ENCODE assay signal across 9 mouse cellular contexts in the genomic region with DNA sequence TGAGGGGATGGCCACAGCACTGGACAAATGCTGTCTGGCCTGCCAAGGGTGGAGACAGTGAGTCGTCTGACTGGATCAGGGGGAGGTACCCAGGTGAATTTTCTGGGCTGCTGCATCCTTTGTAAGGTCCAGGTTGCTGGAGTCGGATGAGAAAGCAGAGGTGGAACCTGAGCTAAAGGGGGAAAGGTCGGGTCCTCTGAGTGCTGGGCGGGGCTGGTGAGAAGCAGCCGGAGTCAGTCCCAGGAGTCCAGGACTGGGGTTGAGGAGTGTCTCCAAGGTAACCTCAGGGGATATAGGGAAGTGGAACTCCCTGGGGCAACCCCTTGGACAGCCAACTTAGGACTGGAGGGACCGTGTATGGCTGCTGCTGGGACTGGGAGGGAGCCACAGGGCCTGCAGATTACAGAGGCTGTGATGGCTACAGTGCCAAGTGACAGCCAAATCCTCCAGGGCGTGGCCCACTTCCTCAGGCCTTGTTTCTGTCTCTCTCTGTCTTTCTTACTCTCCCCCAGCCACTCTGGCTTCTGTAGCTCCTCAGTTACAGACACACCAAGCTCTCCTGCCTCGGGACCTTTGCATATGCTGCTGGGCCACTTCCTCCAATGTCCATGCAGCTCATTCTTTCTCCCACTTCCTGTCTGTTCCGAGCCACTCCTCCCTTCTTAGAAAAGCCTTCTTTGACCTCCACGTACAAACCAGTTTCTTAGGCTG. TPM values are rescaled to one million over a fixed set of nuclear protein-coding genes. Genes with fewer than 3 reads are reported as not detected.
DNase-seq lines count a peak whose midpoint lies in the region; TF ChIP-seq lines count a peak whose summit lies in the region.
"Had no signal": no experiment of that assay in that cellular context is flagged by ENCODE, and none has a peak within 500 bp of the region (broad histone marks: within the 10 kb centered on the region; RNA-seq: fewer than 3 reads in every experiment).

No protein-coding gene starts in this region.

- TF ChIP-seq CTCF in CH12.LX (conservative IDR thresholded peaks at IDR 0.05 in 1 of 2, IDR thresholded peaks at IDR 0.05 in 1 of 2; ENCODE audit: low read depth in 2 of 2, low read length in 2 of 2) = no peak
- no peak; the same call in 1 of the 2 replicates for TF ChIP-seq CTCF in bone marrow macrophage, adult 2 months (IDR thresholded peaks at IDR 0.05; ENCODE audit: low read depth, low read length)

- TF ChIP-seq RAD21 in CH12.LX (IDR thresholded peaks at IDR 0.05; ENCODE audit: low read depth, low read length) = peak; percentile 6; the same call in 1 of the 2 replicates

- H3K79me2 ChIP-seq in CH12.LX (replicated peaks; ENCODE audit: control insufficient read depth, extremely low read depth, insufficient read depth, poor library complexity, severe bottlenecking) (no peaks in the 10 kb centered on the region), macrophage (ENCODE audit: inconsistent target) (peaks cover 37% of the 10 kb centered on the region)

- H3K27ac ChIP-seq in CH12.LX (ENCODE audit: insufficient read depth, low read depth) (peak overlapping the region; percentile 84), macrophage (peak overlapping the region; percentile 78)
- peak overlapping the region; percentile 89 for H3K27ac ChIP-seq in bone marrow macrophage, adult 2 months (ENCODE audit: insufficient read depth, low read depth, low read length)
- H3K27ac ChIP-seq: hindbrain, embryonic 15.5 days had no signal

- peak overlapping the region in 1 of 3 experiments; percentile 1 for H3K4me3 ChIP-seq in CH12.LX (replicated peaks in 1 of 3; ENCODE audit: low read depth in 2 of 3, low read length in 2 of 3, poor library complexity in 1 of 3)
- H3K4me3 ChIP-seq in bone marrow macrophage, adult 2 months (ENCODE audit: insufficient read depth, low read length) = no peak overlapping the region
- no peak overlapping the region for H3K4me3 ChIP-seq in macrophage (ENCODE audit: inconsistent target)
- H3K4me3 ChIP-seq: hindbrain, embryonic 15.5 days had no signal

- dilution Hi-C loops in CH12.LX (cut with MboI; ENCODE audit: extremely low pct_ligation_motif_present, extremely low pct_unique_long_range_greater_than_20kb, low sequenced_read_pairs) = no loop called here

- H3K4me1 ChIP-seq in CH12.LX (ENCODE audit: control insufficient read depth in 1 of 2, insufficient read depth in 2 of 2) = peaks cover 30 to 59% of the 10 kb centered on the region in 2 experiments
- peaks cover 55% of the 10 kb centered on the region for H3K4me1 ChIP-seq in bone marrow macrophage, adult 2 months (ENCODE audit: control insufficient read depth, insufficient read depth, low read length)
- H3K4me1 ChIP-seq: hindbrain, embryonic 15.5 days had no signal

- peak overlapping the region; percentile 34; the same call in 1 of the 2 replicates for H3K4me2 ChIP-seq in CH12.LX (ENCODE audit: insufficient read depth, low read depth, poor library complexity, severe bottlenecking)
- H3K4me2 ChIP-seq: hindbrain, embryonic 15.5 days had no signal

- TF ChIP-seq EP300 in CH12.LX (IDR thresholded peaks at IDR 0.05; ENCODE audit: low read length) = peak; percentile 57

- H3K36me3 ChIP-seq in CH12.LX (replicated peaks in 1 of 2; ENCODE audit: control insufficient read depth in 1 of 2, insufficient read depth in 1 of 2, low read length in 1 of 2) = peaks cover 0 to 20% of the 10 kb centered on the region in 2 experiments
- H3K36me3 ChIP-seq in macrophage (ENCODE audit: inconsistent target) = peaks cover 40% of the 10 kb centered on the region
- H3K36me3 ChIP-seq: hindbrain, embryonic 15.5 days had no signal

- DNase-seq in kidney, postnatal 10 days = peak; percentile 62
- DNase-seq in kidney, adult 9 months = no peak
- DNase-seq in CH12.LX (ENCODE audit: extremely low read depth) (peak; percentile 75), MN1 (ENCODE audit: low spot score) (no peak)
- DNase-seq in layer of hippocampus, postnatal 14 days (ENCODE audit: low spot score in 2 of 2) = no peak

- no peaks in the 10 kb centered on the region for H3K27me3 ChIP-seq in CH12.LX (replicated peaks)
- H3K27me3 ChIP-seq: hindbrain, embryonic 15.5 days; Patski had no signal

- no peaks in the 10 kb centered on the region for H3K9me3 ChIP-seq in CH12.LX (replicated peaks; ENCODE audit: low read length)
- H3K9me3 ChIP-seq: hindbrain, embryonic 15.5 days had no signal

- in situ Hi-C loops in CH12.LX (cut with MboI; ENCODE audit: low pct_ligation_motif_present, low pct_unique_long_range_greater_than_20kb, low sequenced_read_pairs) = no loop called here

- 39% methylated on average over 9 of the region's 10 CpGs for WGBS in macrophage (ENCODE audit: missing documents)

- peak overlapping the region; percentile 2; the same call in 1 of the 2 replicates for H3K9ac ChIP-seq in CH12.LX (ENCODE audit: insufficient read depth, low read depth)
- H3K9ac ChIP-seq: hindbrain, embryonic 15.5 days had no signal

- peak; percentile 45; the same call in 1 of the 2 replicates for TF ChIP-seq POLR2A in CH12.LX (IDR thresholded peaks at IDR 0.05; ENCODE audit: low read depth, low read length)
- no peak for TF ChIP-seq POLR2A in bone marrow macrophage, adult 2 months (IDR thresholded peaks at IDR 0.05; ENCODE audit: borderline replicate concordance, low read depth, low read length)

TF ChIP-seq in CH12.LX, 34 proteins besides CTCF, POLR2A, EP300 and RAD21 (continues in another document):
- TF ChIP-seq HCFC1 (IDR thresholded peaks at IDR 0.05; ENCODE audit: low read depth, low read length) (no peak), ELF1 (IDR thresholded peaks at IDR 0.05; ENCODE audit: low read depth, low read length) (peak; percentile 61), ZMIZ1 (IDR thresholded peaks at IDR 0.05; ENCODE audit: low read depth, low read length) (0 out of 2 replicates have a peak, but pooled peaks have one; percentile 29), MEF2A (IDR thresholded peaks at IDR 0.05; ENCODE audit: borderline replicate concordance, low read depth, low read length) (peak; percentile 62; the same call in 1 of the 2 replicates), TBP (conservative IDR thresholded peaks at IDR 0.05; ENCODE audit: low read depth, low read length) (0 out of 2 replicates have a peak, but pooled peaks have one; percentile 38)

RNA-seq across cellular contexts. Expression of gene Aldh3b1, which starts 6.8 kb away (rescaled TPM):
- total RNA-seq in CH12.LX (2012; rRNA removed) (5.7 and 8.1 TPM in 2 replicates), CH12.LX (2014; rRNA removed) (3.7 and 5.9 TPM in 2 replicates)
- polyA plus RNA-seq in CH12.LX (2012; ENCODE audit: insufficient read length, low read depth) (7.4 and 8.1 TPM in 2 replicates), macrophage (2018) (57.7 to 77.8 TPM (median 67.9 TPM) in 3 replicates)
- 83.9 and 85.6 TPM in 2 replicates for polyA plus RNA-seq in bone marrow macrophage, adult 2 months (2012; ENCODE audit: insufficient read depth, insufficient read length, missing spikeins)
- 10 to 100 TPM in 22 of 26 experiments, 1 to 10 TPM in 4; 6.7 to 54.0 (median 33.8) TPM for total RNA-seq in macrophage (2018; cell fraction: chromatin; rRNA removed)
- 10 to 100 TPM; 53.2 to 92.7 (median 74.8) TPM for total RNA-seq in macrophage (2018; cell fraction: cytosol; rRNA removed)
- total RNA-seq in macrophage (2018; cell fraction: nucleus; rRNA removed) = 10 to 100 TPM; 15.3 to 80.6 (median 43.0) TPM
- 1 to 10 TPM; 2.8 TPM for total RNA-seq in layer of hippocampus, postnatal 14 days (2021)

RNA-seq across cellular contexts. Expression of gene Ndufs8, which starts 10.2 kb away (rescaled TPM):
- total RNA-seq in CH12.LX (2012; rRNA removed) = 216 TPM in 2 replicates
- 196 and 248 TPM in 2 replicates for total RNA-seq in CH12.LX (2014; rRNA removed)
- 182 and 195 TPM in 2 replicates for polyA plus RNA-seq in CH12.LX (2012; ENCODE audit: insufficient read length, low read depth)
- polyA plus RNA-seq in bone marrow macrophage, adult 2 months (2012; ENCODE audit: insufficient read depth, insufficient read length, missing spikeins) = 80.5 and 85.1 TPM in 2 replicates
- 10 to 100 TPM in 13 of 26 experiments, 1 to 10 TPM in 13; 3.0 to 21.4 (median 9.9) TPM for total RNA-seq in macrophage (2018; cell fraction: chromatin; rRNA removed)
- total RNA-seq in macrophage (2018; cell fraction: cytosol; rRNA removed) = 10 to 100 TPM; 59.2 to 98.0 (median 81.8) TPM
- 10 to 100 TPM in 22 of 26 experiments, 1 to 10 TPM in 4; 7.7 to 35.0 (median 19.8) TPM for total RNA-seq in macrophage (2018; cell fraction: nucleus; rRNA removed)
- polyA plus RNA-seq in macrophage (2018) = 65.9 to 103 TPM (median 95.7 TPM) in 3 replicates
- total RNA-seq in layer of hippocampus, postnatal 14 days (2021) = 100 to 1,000 TPM; 130 TPM

RNA-seq across cellular contexts. Expression of gene Unc93b1, which starts 12.2 kb away (rescaled TPM):
- total RNA-seq in CH12.LX (2012; rRNA removed) (77.9 and 84.7 TPM in 2 replicates), CH12.LX (2014; rRNA removed) (72.7 and 82.3 TPM in 2 replicates)
- polyA plus RNA-seq in CH12.LX (2012; ENCODE audit: insufficient read length, low read depth) (105 and 117 TPM in 2 replicates), macrophage (2018) (421 to 814 TPM (median 651 TPM) in 3 replicates)
- 1,272 and 1,428 TPM in 2 replicates for polyA plus RNA-seq in bone marrow macrophage, adult 2 months (2012; ENCODE audit: insufficient read depth, insufficient read length, missing spikeins)
- 1,000 to 10,000 TPM in 8 of 26 experiments, 100 to 1,000 TPM in 18; 216 to 1,289 (median 786) TPM for total RNA-seq in macrophage (2018; cell fraction: chromatin; rRNA removed)
- total RNA-seq in macrophage (2018; cell fraction: cytosol; rRNA removed) = 1,000 to 10,000 TPM in 1 of 26 experiments, 100 to 1,000 TPM in 25; 460 to 1,074 (median 715) TPM
- 1,000 to 10,000 TPM in 15 of 26 experiments, 100 to 1,000 TPM in 11; 504 to 1,525 (median 1,073) TPM for total RNA-seq in macrophage (2018; cell fraction: nucleus; rRNA removed)
- total RNA-seq in layer of hippocampus, postnatal 14 days (2021) = 10 to 100 TPM; 17.1 to 18.1 TPM
- polyA plus RNA-seq: Patski had no signal

RNA-seq across cellular contexts. Expression of gene Tcirg1, which starts 15.9 kb away (rescaled TPM):
- 46.6 and 53.2 TPM in 2 replicates for total RNA-seq in CH12.LX (2012; rRNA removed)
- total RNA-seq in CH12.LX (2014; rRNA removed) = 48.5 and 51.6 TPM in 2 replicates
- polyA plus RNA-seq in CH12.LX (2012; ENCODE audit: insufficient read length, low read depth) = 62.8 and 67.2 TPM in 2 replicates
- polyA plus RNA-seq in bone marrow macrophage, adult 2 months (2012; ENCODE audit: insufficient read depth, insufficient read length, missing spikeins) = 488 and 518 TPM in 2 replicates
- total RNA-seq in macrophage (2018; cell fraction: chromatin; rRNA removed) = 1,000 to 10,000 TPM; 2,108 to 6,099 (median 4,045) TPM
- total RNA-seq in macrophage (2018; cell fraction: cytosol; rRNA removed) = 100 to 1,000 TPM; 327 to 726 (median 484) TPM
- total RNA-seq in macrophage (2018; cell fraction: nucleus; rRNA removed) = 1,000 to 10,000 TPM; 1,431 to 3,048 (median 2,231) TPM
- polyA plus RNA-seq in macrophage (2018) = 359 to 665 TPM (median 410 TPM) in 3 replicates
- 10 to 100 TPM; 15.4 to 20.2 TPM for total RNA-seq in layer of hippocampus, postnatal 14 days (2021)

RNA-seq across cellular contexts. Expression of gene Aldh3b3, which starts 35.6 kb away (rescaled TPM):
- not detected in 2 replicates for total RNA-seq in CH12.LX (2012; rRNA removed)
- not detected in 2 replicates for total RNA-seq in CH12.LX (2014; rRNA removed)
- polyA plus RNA-seq in CH12.LX (2012; ENCODE audit: insufficient read length, low read depth) = not detected in 2 replicates
- polyA plus RNA-seq in bone marrow macrophage, adult 2 months (2012; ENCODE audit: insufficient read depth, insufficient read length, missing spikeins) = not detected in 2 replicates
- total RNA-seq in macrophage (2018; cell fraction: chromatin; rRNA removed) = under 1 TPM in 1 of 26 experiments, not detected in 25; 0.29 TPM
- not detected for total RNA-seq in macrophage (2018; cell fraction: cytosol; rRNA removed)
- under 1 TPM in 1 of 26 experiments, not detected in 25; 0.69 TPM for total RNA-seq in macrophage (2018; cell fraction: nucleus; rRNA removed)
- polyA plus RNA-seq in macrophage (2018) = not detected in 3 replicates
- not detected for total RNA-seq in layer of hippocampus, postnatal 14 days (2021)
- polyA plus RNA-seq: hindbrain, embryonic 15.5 days had no signal

Comparison
In these comparisons a context has a peak if more than half of its experiments do, and no peak if none do; other contexts are left out.
1. DNase-seq: peak in kidney, postnatal 10 days (single experiment) and CH12.LX (single experiment); none in kidney, adult 9 months (single experiment), MN1 (single experiment) and layer of hippocampus, postnatal 14 days (0 of 2).
2. Peak in every context shown above with its lines, with median percentiles within 50 percentile points of each other: H3K27ac ChIP-seq.